Mouse (Mus musculus) hindbrain, embryonic 16.5 days (tissue): ENCODE data around the gene 1190005I06Rik. TPM values are rescaled to one million over a fixed set of nuclear protein-coding genes. Genes with fewer than 3 reads are reported as not detected.

ENCODE experiments used
- ATAC-seq: fragments of 200-750 bp; cut with Nextera tagmentation; 2 replicates; pipeline ENCODE4 v1.8.0; 2017; ENCODE audit warnings: moderate TSS enrichment, moderate library complexity
- H3K27ac ChIP-seq: fragments of 300-500 bp; sonication (generic); 2 replicates; pipeline ENCODE4 v1.5.1; 2014; ENCODE audit warnings: low read depth, mild to moderate bottlenecking, control low read depth, low read length, moderate library complexity
- H3K27me3 ChIP-seq: fragments of 300-500 bp; sonication (generic); replicated peaks from 2 replicates; pipeline ENCODE4 v1.6.1; 2014; ENCODE audit warnings: low read length; ENCODE audit not compliant: control insufficient read depth, insufficient read depth
- H3K36me3 ChIP-seq: fragments of 300-500 bp; sonication (generic); 2 replicates; pipeline ENCODE4 v1.6.1; 2014; ENCODE audit warnings: mild to moderate bottlenecking, low read length, moderate library complexity, mixed read lengths; ENCODE audit not compliant: control insufficient read depth, insufficient read depth
- H3K4me1 ChIP-seq: fragments of 300-500 bp; sonication (generic); 2 replicates; pipeline ENCODE4 v1.6.1; 2014; ENCODE audit warnings: low read depth, low read length; ENCODE audit not compliant: control insufficient read depth, insufficient read depth
- H3K4me2 ChIP-seq: fragments of 300-500 bp; sonication (generic); 2 replicates; pipeline ENCODE4 v1.6.1; 2014; ENCODE audit warnings: mild to moderate bottlenecking, low read length, control low read depth, moderate library complexity
- H3K4me3 ChIP-seq: fragments of 300-500 bp; sonication (generic); 2 replicates; pipeline ENCODE4 v1.5.1; 2014; ENCODE audit warnings: mild to moderate bottlenecking, low read length, control low read depth, moderate library complexity
- H3K9ac ChIP-seq: fragments of 300-500 bp; sonication (generic); 2 replicates; pipeline ENCODE4 v1.6.1; 2014; ENCODE audit warnings: low read depth, mild to moderate bottlenecking, control low read depth, low read length, moderate library complexity
- H3K9me3 ChIP-seq: fragments of 300-500 bp; sonication (generic); 2 replicates; pipeline ENCODE4 v1.6.1; 2014; ENCODE audit warnings: mild to moderate bottlenecking, low read length, moderate library complexity; ENCODE audit not compliant: control insufficient read depth
- WGBS: fragments of 180-500 bp; shearing (Covaris S2); extraction: QIAGEN DNeasy Blood & Tissue Kit; methylation state at CpG from one replicate; pipeline ENCODE4 v1.1.7; 2014; 5-methylcytosine and 5-hydroxymethylcytosine counted together
- polyA plus RNA-seq: library from polyadenylated mRNA; unstranded; fragments of >200 nt; fragmentation: Nextera tagmentation; extraction: Ambion mirVana; gene quantifications from 2 replicates; pipeline ENCODE4 v1.2.1, GENCODE M21; 2015

1190005I06Rik gene
- polyA plus RNA-seq, 1 experiment from 2014 or later: 20.5 TPM

DNA sequence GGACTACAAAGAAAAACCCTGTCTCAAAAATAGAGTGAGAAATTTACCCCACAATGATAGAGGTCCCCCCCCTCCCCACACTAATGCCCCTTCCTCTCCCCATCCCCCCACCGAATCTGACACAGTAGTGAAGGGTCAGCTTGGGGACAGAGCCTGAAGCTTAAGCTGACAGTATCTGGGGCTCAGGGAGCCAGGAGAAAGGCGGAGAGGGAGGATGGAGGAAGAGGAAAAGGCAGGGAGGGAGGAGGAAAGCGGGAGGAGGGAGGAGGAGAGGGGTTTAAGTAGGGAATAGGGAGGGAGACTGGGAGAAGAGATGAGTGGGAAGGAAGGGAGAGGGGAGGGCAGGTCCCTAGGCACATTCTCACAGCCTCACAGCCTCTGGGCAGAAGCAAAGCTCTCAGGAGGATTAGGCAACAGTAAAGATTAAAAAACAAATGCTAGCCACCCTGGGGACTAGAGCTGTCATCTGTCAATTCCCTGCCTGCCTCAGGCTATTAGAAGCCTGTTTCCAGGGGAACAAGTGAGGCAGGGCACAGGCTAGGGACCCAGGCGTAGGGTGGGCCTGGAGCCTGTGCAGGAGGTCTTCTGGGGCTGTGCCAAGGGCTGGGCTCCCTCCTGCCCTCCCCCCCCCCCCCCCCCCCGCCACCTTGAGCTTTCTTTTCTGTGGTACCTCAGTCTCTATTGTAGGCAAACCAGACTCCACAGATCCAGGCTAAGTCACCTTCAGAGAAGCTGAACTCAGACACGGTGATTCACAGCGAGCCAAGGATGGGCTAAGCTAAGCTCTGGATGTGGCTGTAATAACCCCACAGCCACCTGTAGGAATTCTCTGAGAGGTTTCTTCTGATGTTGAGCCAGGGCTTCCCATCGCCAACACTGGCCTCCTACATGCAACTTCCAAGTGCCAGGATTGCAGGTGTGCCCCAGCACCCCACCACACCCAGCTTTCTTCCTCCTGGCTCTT, 30.5 kb downstream of the 1190005I06Rik start:
- H3K9ac ChIP-seq: no peak overlapping the region
- ATAC-seq: peak; percentile 48

DNA sequence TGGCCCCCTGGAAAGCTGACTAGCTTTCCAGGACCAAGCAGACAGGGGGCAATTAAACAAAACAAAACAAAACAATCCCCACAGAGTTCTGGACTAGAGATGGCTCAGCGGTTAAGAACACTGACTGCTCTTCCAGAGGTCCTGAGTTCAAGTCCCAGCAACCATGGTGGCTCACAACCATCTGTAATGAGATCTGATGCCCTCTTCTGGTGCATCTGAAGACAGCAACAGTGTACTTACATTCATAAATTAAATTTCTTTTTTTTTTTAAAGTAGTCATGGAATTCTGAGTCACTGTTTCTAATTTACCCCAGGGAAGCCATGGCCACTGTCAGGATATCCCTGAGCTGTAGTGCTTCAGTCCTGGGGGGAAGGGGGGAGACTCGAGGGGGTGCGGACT, 32.9 kb downstream of the 1190005I06Rik start:
- H3K4me2 ChIP-seq: no peak overlapping the region
- no peaks in the 10 kb centered on the region for H3K9me3 ChIP-seq
- H3K27me3 ChIP-seq: no peaks in the 10 kb centered on the region; the same call in 1 of the 2 replicates
- no peak overlapping the region for H3K4me3 ChIP-seq
- H3K9ac ChIP-seq: no peak overlapping the region
- 89% methylated on average over 3 of the region's 3 CpGs for WGBS
- ATAC-seq: no peak
- no peaks in the 10 kb centered on the region for H3K36me3 ChIP-seq
- no peak overlapping the region for H3K27ac ChIP-seq
- H3K4me1 ChIP-seq: peaks cover 15% of the 10 kb centered on the region

More for the DNA sequence above, 30.5 kb downstream of the 1190005I06Rik start:
- 0 out of 2 replicates have a peak overlapping the region, but pooled peaks have one; percentile 13 for H3K27ac ChIP-seq
- 21% methylated on average over 8 of the region's 8 CpGs for WGBS
- H3K36me3 ChIP-seq: no peaks in the 10 kb centered on the region
- H3K4me2 ChIP-seq: no peak overlapping the region
- H3K9me3 ChIP-seq: no peaks in the 10 kb centered on the region
- peaks cover 15% of the 10 kb centered on the region for H3K4me1 ChIP-seq
- H3K27me3 ChIP-seq: no peaks in the 10 kb centered on the region
- H3K4me3 ChIP-seq: no peak overlapping the region

DNA sequence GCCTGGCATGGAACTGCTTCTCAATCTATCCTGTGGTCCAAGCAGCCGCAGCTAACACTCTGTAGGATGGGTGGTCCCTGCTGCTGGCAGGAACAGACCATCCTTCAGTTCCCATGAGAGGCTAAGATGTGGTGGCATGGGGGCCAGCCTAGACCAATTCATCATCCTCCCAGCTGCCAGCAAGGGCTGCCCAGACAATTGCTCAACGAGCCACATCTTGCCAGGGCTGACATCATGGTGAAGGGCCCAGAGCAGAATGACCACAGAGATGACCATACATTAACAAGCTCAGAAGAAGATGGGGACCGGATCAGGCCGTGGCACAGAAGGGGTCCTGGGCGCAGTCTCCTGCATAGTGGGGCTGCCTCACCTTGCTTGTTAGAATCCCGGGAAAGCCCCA, 36.6 kb downstream of the 1190005I06Rik start:
- Histone ChIP-seq H3K4me3 (no peak overlapping the region), H3K36me3 (no peaks in the 10 kb centered on the region), H3K9ac (no peak overlapping the region), H3K27ac (no peak overlapping the region), H3K4me2 (no peak overlapping the region), H3K9me3 (no peaks in the 10 kb centered on the region), H3K27me3 (no peaks in the 10 kb centered on the region; the same call in 1 of the 2 replicates), H3K4me1 (no peaks in the 10 kb centered on the region)
- no peak for ATAC-seq
- WGBS: 79% methylated on average over 6 of the region's 6 CpGs

DNA sequence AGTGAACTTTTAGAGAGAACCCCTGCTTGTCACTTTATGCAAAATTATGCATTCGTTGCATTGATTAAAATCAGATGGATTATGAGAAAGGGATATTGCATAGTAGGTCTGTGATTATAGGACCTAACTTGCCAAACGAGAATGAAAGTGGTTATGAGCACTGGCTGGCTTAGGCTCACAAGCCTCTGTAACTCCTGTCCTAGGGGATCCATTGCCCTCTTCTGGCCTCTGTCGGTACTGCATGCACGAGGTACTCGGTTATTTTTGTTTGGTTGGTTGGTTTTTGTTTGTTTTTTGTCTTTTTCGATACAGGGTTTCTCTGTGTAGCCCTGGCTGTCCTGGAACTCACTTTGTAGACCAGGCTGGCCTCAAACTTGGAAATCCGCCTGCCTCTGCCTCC, 39.5 kb downstream of the 1190005I06Rik start:
- Histone ChIP-seq H3K9me3 (no peaks in the 10 kb centered on the region), H3K36me3 (no peaks in the 10 kb centered on the region), H3K27me3 (no peaks in the 10 kb centered on the region; the same call in 1 of the 2 replicates), H3K9ac (no peak overlapping the region), H3K4me1 (peaks cover under 1% of the 10 kb centered on the region; the same call in 1 of the 2 replicates), H3K27ac (no peak overlapping the region), H3K4me2 (no peak overlapping the region), H3K4me3 (no peak overlapping the region)
- WGBS: 11% methylated on average over 7 of the region's 7 CpGs
- no peak for ATAC-seq

DNA sequence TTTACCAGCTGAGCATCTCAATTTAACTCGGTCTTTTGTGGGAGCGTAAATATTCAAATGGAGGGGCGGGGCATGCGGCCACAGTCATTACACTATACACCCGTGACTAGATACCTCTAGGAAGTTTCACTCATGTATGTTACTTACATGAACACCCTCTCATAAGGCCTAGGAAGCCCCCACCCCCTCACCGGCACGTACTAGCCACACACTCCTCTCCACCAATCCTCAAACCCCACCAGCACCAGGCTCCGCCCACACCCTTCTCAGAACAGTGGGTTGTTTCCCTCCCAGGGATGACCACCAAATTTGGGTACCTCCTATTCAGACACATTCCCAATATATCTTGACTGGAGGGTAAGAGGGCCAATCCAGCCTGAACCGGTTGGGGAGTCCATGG, 40.0 kb downstream of the 1190005I06Rik start:
- Histone ChIP-seq H3K27me3 (no peaks in the 10 kb centered on the region; the same call in 1 of the 2 replicates), H3K4me3 (no peak overlapping the region), H3K9me3 (no peaks in the 10 kb centered on the region), H3K9ac (no peak overlapping the region), H3K27ac (no peak overlapping the region), H3K4me2 (no peak overlapping the region), H3K36me3 (no peaks in the 10 kb centered on the region), H3K4me1 (peaks cover 5% of the 10 kb centered on the region)
- WGBS: 76% methylated on average over 9 of the region's 9 CpGs
- peak; percentile 34; the same call in 1 of the 2 replicates for ATAC-seq

DNA sequence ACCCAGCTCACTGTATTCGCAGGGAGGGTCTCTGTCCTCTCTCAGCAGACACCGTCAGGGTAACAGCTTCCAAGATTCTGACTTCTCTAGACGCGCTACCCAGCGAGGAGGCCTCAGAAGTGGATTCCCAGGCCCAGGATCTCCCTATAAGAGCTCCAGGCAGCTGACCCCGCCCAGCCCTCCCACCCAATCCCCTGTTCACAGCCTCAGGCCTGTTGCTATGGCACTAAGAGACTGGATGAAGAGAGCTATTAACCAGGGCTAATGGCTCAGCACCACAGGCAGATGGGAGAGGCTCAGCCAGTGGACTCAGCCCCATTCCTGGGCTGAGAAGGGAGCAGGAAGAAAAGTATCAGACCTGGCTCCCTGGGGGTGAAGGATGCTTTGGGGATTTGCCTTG, 44.8 kb downstream of the 1190005I06Rik start:
- Histone ChIP-seq H3K36me3 (no peaks in the 10 kb centered on the region), H3K4me3 (no peak overlapping the region), H3K27me3 (peaks cover 2% of the 10 kb centered on the region; the same call in 1 of the 2 replicates), H3K9me3 (no peaks in the 10 kb centered on the region), H3K27ac (no peak overlapping the region), H3K4me1 (peaks cover 11% of the 10 kb centered on the region), H3K4me2 (no peak overlapping the region), H3K9ac (0 out of 2 replicates have a peak overlapping the region, but pooled peaks have one; percentile 28)
- 40% methylated on average over 6 of the region's 6 CpGs for WGBS
- ATAC-seq: no peak

DNA sequence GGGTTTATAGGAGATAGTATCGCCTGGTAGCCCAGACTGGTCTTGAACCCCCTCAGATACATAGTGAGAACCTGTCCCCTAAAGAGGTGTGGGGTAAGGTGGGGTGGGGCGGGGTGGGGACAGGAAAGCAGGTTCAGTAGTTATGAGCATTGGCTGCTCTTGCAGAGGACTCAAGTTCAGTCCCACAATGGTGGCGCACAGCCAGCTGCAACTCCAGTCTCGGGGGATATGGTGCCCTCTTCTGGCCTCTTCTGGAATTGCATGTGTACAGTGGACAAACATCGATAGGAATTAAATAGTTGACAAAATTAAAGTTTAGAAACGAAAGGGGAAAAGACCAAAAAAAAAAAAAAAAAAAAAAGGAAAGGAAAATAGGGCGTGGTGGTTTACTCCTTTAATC, 47.9 kb downstream of the 1190005I06Rik start:
- Histone ChIP-seq H3K9me3 (no peaks in the 10 kb centered on the region), H3K4me3 (no peak overlapping the region), H3K27ac (no peak overlapping the region), H3K36me3 (no peaks in the 10 kb centered on the region), H3K4me2 (no peak overlapping the region), H3K9ac (no peak overlapping the region), H3K4me1 (peaks cover 11% of the 10 kb centered on the region), H3K27me3 (peaks cover 2% of the 10 kb centered on the region; the same call in 1 of the 2 replicates)
- no peak for ATAC-seq
- 50% methylated on average over 7 of the region's 7 CpGs for WGBS

DNA sequence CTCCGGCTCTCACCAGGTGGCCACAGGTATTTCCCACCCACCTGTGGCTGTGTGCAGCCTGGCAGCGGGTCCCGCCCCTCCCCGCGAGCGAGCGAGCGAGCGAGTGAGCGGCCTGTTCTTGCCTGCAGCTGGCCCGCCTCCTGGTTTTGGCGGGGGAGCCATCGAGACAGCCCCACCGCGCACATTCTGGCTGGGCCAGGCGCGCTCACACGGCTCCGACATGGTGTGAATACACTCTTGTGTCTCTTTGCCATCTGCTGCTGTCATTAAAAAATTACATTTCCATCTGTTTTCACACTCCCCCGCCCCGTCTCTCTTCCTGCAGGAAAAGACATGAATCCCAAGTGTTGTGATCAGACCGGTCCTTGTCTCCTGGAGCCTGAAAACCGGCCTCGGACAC, 48.9 kb downstream of the 1190005I06Rik start:
- peaks cover 2% of the 10 kb centered on the region; the same call in 1 of the 2 replicates for H3K27me3 ChIP-seq
- 22% methylated on average over 24 of the region's 24 CpGs for WGBS
- no peaks in the 10 kb centered on the region for H3K36me3 ChIP-seq
- H3K9me3 ChIP-seq: no peaks in the 10 kb centered on the region
- H3K4me3 ChIP-seq: no peak overlapping the region
- peak overlapping the region; percentile 35; the same call in 1 of the 2 replicates for H3K4me2 ChIP-seq
- peak; percentile 60 for ATAC-seq
- H3K4me1 ChIP-seq: peaks cover 11% of the 10 kb centered on the region
- H3K27ac ChIP-seq: no peak overlapping the region
- peak overlapping the region; percentile 15; the same call in 1 of the 2 replicates for H3K9ac ChIP-seq

DNA sequence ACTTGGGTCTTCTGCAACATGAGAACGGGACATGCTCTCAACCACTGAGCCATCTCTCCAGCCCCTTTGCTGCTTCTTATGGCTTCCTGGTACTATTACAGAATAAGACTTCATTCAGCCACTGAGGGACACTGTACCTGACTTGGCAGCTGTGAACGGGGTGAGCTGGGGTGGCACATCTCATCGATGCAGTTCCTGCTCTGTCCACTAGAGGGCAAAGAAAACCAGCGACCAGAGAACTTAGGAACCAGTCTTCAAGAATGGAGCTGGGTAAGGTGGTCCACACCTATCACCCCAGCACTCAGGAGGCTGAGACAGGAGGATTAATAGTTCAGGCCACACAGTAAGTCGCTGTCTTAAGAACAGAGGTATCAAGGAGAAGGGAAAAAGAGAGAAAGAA, 51.5 kb downstream of the 1190005I06Rik start:
- H3K27ac ChIP-seq: no peak overlapping the region
- no peaks in the 10 kb centered on the region for H3K36me3 ChIP-seq
- no peak overlapping the region for H3K4me2 ChIP-seq
- H3K9ac ChIP-seq: no peak overlapping the region
- peaks cover 2% of the 10 kb centered on the region; the same call in 1 of the 2 replicates for H3K27me3 ChIP-seq
- no peaks in the 10 kb centered on the region for H3K9me3 ChIP-seq
- WGBS: 11% methylated on average over 5 of the region's 5 CpGs
- H3K4me3 ChIP-seq: no peak overlapping the region
- ATAC-seq: no peak
- peaks cover 5% of the 10 kb centered on the region; the same call in 1 of the 2 replicates for H3K4me1 ChIP-seq
